Mouse (Mus musculus) stomach, embryonic 16.5 days (tissue): Measurements from ENCODE around the gene Pou2f3. TPM values are rescaled to one million over a fixed set of nuclear protein-coding genes. Genes with fewer than 3 reads are reported as not detected.

Source experiments
- ATAC-seq: fragments of 200-750 bp; cut with Nextera tagmentation; 2 replicates; pipeline ENCODE4 v1.8.0; 2017; ENCODE audit warnings: moderate number of reproducible peaks, moderate TSS enrichment; ENCODE audit not compliant: insufficient read depth, low FRiP score
- H3K27ac ChIP-seq: fragments of 300-500 bp; sonication (generic); 2 replicates; pipeline ENCODE4 v1.5.1; 2014; ENCODE audit warnings: low read length
- H3K27me3 ChIP-seq: fragments of 300-500 bp; sonication (generic); 2 replicates; pipeline ENCODE4 v1.6.1; 2014; ENCODE audit warnings: low read length, control low read depth, mixed read lengths; ENCODE audit not compliant: control insufficient read depth, insufficient read depth
- H3K36me3 ChIP-seq: fragments of 300-500 bp; sonication (generic); 2 replicates; pipeline ENCODE4 v1.6.1; 2014; ENCODE audit warnings: low read length; ENCODE audit not compliant: control insufficient read depth, insufficient read depth
- H3K4me1 ChIP-seq: fragments of 300-500 bp; sonication (generic); 2 replicates; pipeline ENCODE4 v1.6.1; 2014; ENCODE audit warnings: low read length, control low read depth, mixed read lengths; ENCODE audit not compliant: control insufficient read depth, insufficient read depth
- H3K4me2 ChIP-seq: fragments of 300-500 bp; sonication (generic); 2 replicates; pipeline ENCODE4 v1.6.1; 2014; ENCODE audit warnings: low read depth, low read length, mixed read lengths
- H3K4me3 ChIP-seq: fragments of 300-500 bp; sonication (generic); replicated peaks from 2 replicates; pipeline ENCODE4 v1.5.1; 2014; ENCODE audit warnings: mild to moderate bottlenecking, low read length
- H3K9ac ChIP-seq: fragments of 300-500 bp; sonication (generic); 2 replicates; pipeline ENCODE4 v1.6.1; 2014; ENCODE audit warnings: low read length
- H3K9me3 ChIP-seq: fragments of 300-500 bp; sonication (generic); replicated peaks from 2 replicates; pipeline ENCODE4 v1.6.1; 2016; ENCODE audit warnings: low read length, control low read depth; ENCODE audit not compliant: control insufficient read depth
- WGBS: fragments of 180-500 bp; shearing (Covaris S2); extraction: QIAGEN DNeasy Blood & Tissue Kit; methylation state at CpG from one replicate; pipeline ENCODE4 v1.1.7; 2014; 5-methylcytosine and 5-hydroxymethylcytosine counted together
- polyA plus RNA-seq: library from polyadenylated mRNA; unstranded; fragments of >200 nt; fragmentation: Nextera tagmentation; extraction: Ambion mirVana; gene quantifications from 2 replicates; pipeline ENCODE4 v1.2.1, GENCODE M21; 2015

Gene Pou2f3
- polyA plus RNA-seq, 1 experiment from 2014 or later: 0.98 TPM

- Histone ChIP-seq H3K4me2 (no peak overlapping the region), H3K27ac (peak overlapping the region; percentile 35; the same call in 1 of the 2 replicates), H3K9me3 (no peaks in the 10 kb centered on the region), H3K4me3 (no peak overlapping the region), H3K27me3 (no peaks in the 10 kb centered on the region), H3K36me3 (no peaks in the 10 kb centered on the region), H3K4me1 (peaks cover 20% of the 10 kb centered on the region), H3K9ac (0 out of 2 replicates have a peak overlapping the region, but pooled peaks have one; percentile 18)
- WGBS: 50% methylated on average over 6 of the region's 6 CpGs
- ATAC-seq: no peak
Observed at GRCm38 (mm10) chr9:43166346-43166745, 43.8 kb downstream of the Pou2f3 start.

GRCm38 (mm10) chr9:43155960-43156359, 54.2 kb downstream of the Pou2f3 start:
- ATAC-seq: no peak
- peaks cover 5% of the 10 kb centered on the region; the same call in 1 of the 2 replicates for H3K4me1 ChIP-seq
- H3K9me3 ChIP-seq: no peaks in the 10 kb centered on the region
- H3K9ac ChIP-seq: no peak overlapping the region
- no peak overlapping the region for H3K4me3 ChIP-seq
- H3K27me3 ChIP-seq: 0 out of 2 replicates have a peak, but pooled peaks cover 4% of the 10 kb centered on the region
- H3K36me3 ChIP-seq: no peaks in the 10 kb centered on the region
- H3K4me2 ChIP-seq: no peak overlapping the region
- 60% methylated on average over 6 of the region's 6 CpGs for WGBS
- no peak overlapping the region for H3K27ac ChIP-seq

GRCm38 (mm10) chr9:43151779-43152178, 58.4 kb downstream of the Pou2f3 start:
- Histone ChIP-seq H3K9me3 (no peaks in the 10 kb centered on the region), H3K4me3 (no peak overlapping the region), H3K4me2 (no peak overlapping the region), H3K4me1 (peaks cover 9% of the 10 kb centered on the region), H3K36me3 (no peaks in the 10 kb centered on the region), H3K9ac (no peak overlapping the region), H3K27me3 (peaks cover 4% of the 10 kb centered on the region; the same call in 1 of the 2 replicates), H3K27ac (no peak overlapping the region)
- 71% methylated on average over 6 of the region's 6 CpGs for WGBS
- ATAC-seq: no peak

GRCm38 (mm10) chr9:43150957-43151356, 59.2 kb downstream of the Pou2f3 start:
- Histone ChIP-seq H3K27ac (no peak overlapping the region), H3K27me3 (no peaks in the 10 kb centered on the region; the same call in 1 of the 2 replicates), H3K9ac (no peak overlapping the region), H3K9me3 (no peaks in the 10 kb centered on the region), H3K4me3 (no peak overlapping the region), H3K36me3 (no peaks in the 10 kb centered on the region), H3K4me1 (peaks cover 9% of the 10 kb centered on the region), H3K4me2 (no peak overlapping the region)
- WGBS: 56% methylated on average over 9 of the region's 9 CpGs
- ATAC-seq: no peak

- Histone ChIP-seq H3K9me3 (no peaks in the 10 kb centered on the region), H3K27me3 (no peaks in the 10 kb centered on the region; the same call in 1 of the 2 replicates), H3K4me3 (no peak overlapping the region), H3K9ac (no peak overlapping the region), H3K4me2 (peak overlapping the region; percentile 29; the same call in 1 of the 2 replicates), H3K4me1 (peaks cover 9% of the 10 kb centered on the region), H3K36me3 (no peaks in the 10 kb centered on the region), H3K27ac (no peak overlapping the region)
- 28% methylated on average over 10 of the region's 10 CpGs for WGBS
- ATAC-seq: peak; percentile 66; the same call in 1 of the 2 replicates
Observed at GRCm38 (mm10) chr9:43150075-43150474, 60.1 kb downstream of the Pou2f3 start.

GRCm38 (mm10) chr9:43149498-43149897, 60.7 kb downstream of the Pou2f3 start:
- Histone ChIP-seq H3K4me2 (no peak overlapping the region), H3K4me1 (peaks cover 9% of the 10 kb centered on the region), H3K27ac (no peak overlapping the region), H3K27me3 (no peaks in the 10 kb centered on the region; the same call in 1 of the 2 replicates), H3K36me3 (no peaks in the 10 kb centered on the region), H3K4me3 (no peak overlapping the region), H3K9me3 (no peaks in the 10 kb centered on the region), H3K9ac (no peak overlapping the region)
- WGBS: 76% methylated on average over 3 of the region's 3 CpGs
- ATAC-seq: no peak

GRCm38 (mm10) chr9:43145196-43145595, 65.0 kb downstream of the Pou2f3 start:
- no peaks in the 10 kb centered on the region; the same call in 1 of the 2 replicates for H3K27me3 ChIP-seq
- H3K36me3 ChIP-seq: no peaks in the 10 kb centered on the region
- H3K4me3 ChIP-seq: no peak overlapping the region
- no peak overlapping the region for H3K27ac ChIP-seq
- no peak overlapping the region for H3K4me2 ChIP-seq
- peaks cover 3% of the 10 kb centered on the region for H3K4me1 ChIP-seq
- no peak overlapping the region for H3K9ac ChIP-seq
- ATAC-seq: no peak
- 82% methylated on average over 4 of the region's 4 CpGs for WGBS
- H3K9me3 ChIP-seq: no peaks in the 10 kb centered on the region

- no peak for ATAC-seq
- Histone ChIP-seq H3K9me3 (no peaks in the 10 kb centered on the region), H3K27ac (no peak overlapping the region), H3K4me2 (no peak overlapping the region), H3K9ac (no peak overlapping the region), H3K27me3 (no peaks in the 10 kb centered on the region; the same call in 1 of the 2 replicates), H3K36me3 (no peaks in the 10 kb centered on the region), H3K4me1 (no peaks in the 10 kb centered on the region), H3K4me3 (no peak overlapping the region)
- WGBS: 69% methylated on average over 12 of the region's 12 CpGs
Observed at GRCm38 (mm10) chr9:43144206-43144810, 65.9 kb downstream of the Pou2f3 start.

GRCm38 (mm10) chr9:43141839-43142238, 68.3 kb downstream of the Pou2f3 start:
- no peak for ATAC-seq
- WGBS: 5% methylated on average over 4 of the region's 4 CpGs
- no peaks in the 10 kb centered on the region for H3K9me3 ChIP-seq
- H3K27me3 ChIP-seq: no peaks in the 10 kb centered on the region; the same call in 1 of the 2 replicates
- no peaks in the 10 kb centered on the region for H3K4me1 ChIP-seq
- no peaks in the 10 kb centered on the region for H3K36me3 ChIP-seq
- H3K4me3 ChIP-seq: no peak overlapping the region
- H3K27ac ChIP-seq: no peak overlapping the region
- no peak overlapping the region for H3K9ac ChIP-seq
- no peak overlapping the region for H3K4me2 ChIP-seq
